ENCODE assay signal across 10 mouse cellular contexts in genomic region chr15:84942647-84943285, GRCm38 (mm10). TPM values are rescaled to one million over a fixed set of nuclear protein-coding genes. Genes with fewer than 3 reads are reported as not detected.
A peak's percentile ranks its signal among the peaks of the same experiment; 100 is the strongest.
DNase-seq lines count a peak whose midpoint lies in the region; ATAC-seq and TF ChIP-seq lines count a peak whose summit lies in the region.
"Had no signal": no experiment of that assay in that cellular context is flagged by ENCODE, and none has a peak within 500 bp of the region (broad histone marks: within the 10 kb centered on the region; RNA-seq: fewer than 3 reads in every experiment).

No protein-coding gene starts in this region.

- peak; percentile 96 for DNase-seq in heart, adult 11 months
- DNase-seq in lung, postnatal 0 days (ENCODE audit: low spot score) = peak; percentile 29
- no peak for DNase-seq in lung, adult 2 months
- DNase-seq in heart, postnatal 0 days (ENCODE audit: low spot score) = no peak
- no peak for DNase-seq in B cell, adult 2 months
- DNase-seq in kidney, adult 18-20 months = no peak
- DNase-seq: kidney, postnatal 36 days had no signal

- no peak overlapping the region for H3K9ac ChIP-seq in heart, embryonic 11.5 days (ENCODE audit: low read depth, low read length)
- no peak overlapping the region for H3K9ac ChIP-seq in lung, postnatal 0 days (replicated peaks; ENCODE audit: low read depth)
- H3K9ac ChIP-seq in heart, postnatal 0 days (replicated peaks; ENCODE audit: low read depth, low read length) = no peak overlapping the region
- H3K9ac ChIP-seq: liver, embryonic 15.5 days had no signal

- no peak for TF ChIP-seq EP300 in lung, postnatal 0 days (IDR thresholded peaks at IDR 0.05)
- TF ChIP-seq EP300 in heart, postnatal 0 days (IDR thresholded peaks at IDR 0.05; ENCODE audit: low read depth) = no peak

- H3K4me2 ChIP-seq in heart, embryonic 11.5 days = no peak overlapping the region
- no peak overlapping the region for H3K4me2 ChIP-seq in lung, postnatal 0 days (replicated peaks; ENCODE audit: low read depth, low read length)
- H3K4me2 ChIP-seq in heart, postnatal 0 days (ENCODE audit: low read depth, low read length) = no peak overlapping the region
- H3K4me2 ChIP-seq in myocyte (ENCODE audit: low read depth) = no peak overlapping the region
- H3K4me2 ChIP-seq: liver, embryonic 15.5 days had no signal

- H3K27me3 ChIP-seq in heart, embryonic 11.5 days (ENCODE audit: control insufficient read depth, insufficient read depth, low read length) = no peaks in the 10 kb centered on the region
- no peaks in the 10 kb centered on the region for H3K27me3 ChIP-seq in lung, postnatal 0 days (replicated peaks; ENCODE audit: insufficient read depth, low read length)
- no peaks in the 10 kb centered on the region for H3K27me3 ChIP-seq in heart, postnatal 0 days (ENCODE audit: control insufficient read depth, insufficient read depth, low read length)
- H3K27me3 ChIP-seq in myocyte (ENCODE audit: control insufficient read depth, insufficient read depth, insufficient read length) = no peaks in the 10 kb centered on the region
- H3K27me3 ChIP-seq: liver, embryonic 15.5 days had no signal

- H3K9me3 ChIP-seq in heart, embryonic 11.5 days (replicated peaks; ENCODE audit: control insufficient read depth, low read length) = no peaks in the 10 kb centered on the region
- H3K9me3 ChIP-seq in lung, postnatal 0 days (ENCODE audit: low read length) = no peaks in the 10 kb centered on the region
- H3K9me3 ChIP-seq in heart, postnatal 0 days (replicated peaks; ENCODE audit: control insufficient read depth, low read length) = no peaks in the 10 kb centered on the region
- H3K9me3 ChIP-seq: liver, embryonic 15.5 days had no signal

- H3K4me3 ChIP-seq in heart, embryonic 11.5 days (ENCODE audit: low read depth, low read length) = no peak overlapping the region
- no peak overlapping the region for H3K4me3 ChIP-seq in lung, postnatal 0 days (ENCODE audit: low read depth, low read length)
- no peak overlapping the region for H3K4me3 ChIP-seq in lung, adult 2 months (replicated peaks; ENCODE audit: extremely low read depth, low read depth, low read length)
- no peak overlapping the region for H3K4me3 ChIP-seq in heart, postnatal 0 days (ENCODE audit: low read depth, low read length)
- H3K4me3 ChIP-seq in myocyte = no peak overlapping the region
- H3K4me3 ChIP-seq: liver, embryonic 15.5 days had no signal

- peaks cover 4% of the 10 kb centered on the region; the same call in 1 of the 2 replicates for H3K4me1 ChIP-seq in heart, embryonic 11.5 days (ENCODE audit: control insufficient read depth, insufficient read depth, low read length)
- no peaks in the 10 kb centered on the region for H3K4me1 ChIP-seq in lung, postnatal 0 days (ENCODE audit: insufficient read depth, low read depth, low read length)
- H3K4me1 ChIP-seq in lung, adult 2 months (ENCODE audit: control insufficient read depth, insufficient read depth, low read length) = peaks cover 2% of the 10 kb centered on the region; the same call in 1 of the 2 replicates
- peaks cover 7% of the 10 kb centered on the region; the same call in 1 of the 2 replicates for H3K4me1 ChIP-seq in heart, postnatal 0 days (ENCODE audit: control insufficient read depth, insufficient read depth)
- H3K4me1 ChIP-seq: liver, embryonic 15.5 days had no signal

- ATAC-seq in heart, embryonic 11.5 days (replicated peaks; ENCODE audit: insufficient number of reproducible peaks, low FRiP score, low TSS enrichment) = no peak
- ATAC-seq in lung, postnatal 0 days = peak; percentile 70
- peak; percentile 48; the same call in 1 of the 2 replicates for ATAC-seq in heart, postnatal 0 days (ENCODE audit: insufficient read depth, low read depth)

- H3K27ac ChIP-seq in heart, embryonic 11.5 days (ENCODE audit: low read depth, low read length) = no peak overlapping the region
- H3K27ac ChIP-seq in lung, postnatal 0 days (ENCODE audit: low read length) = no peak overlapping the region
- no peak overlapping the region for H3K27ac ChIP-seq in heart, postnatal 0 days (ENCODE audit: low read depth)
- H3K27ac ChIP-seq: liver, embryonic 15.5 days had no signal

- WGBS in heart, embryonic 11.5 days (ENCODE audit: insufficient replicate concordance) = 68% methylated on average over 11 of the region's 11 CpGs
- WGBS in lung, postnatal 0 days = 57% methylated on average over 11 of the region's 11 CpGs
- WGBS in lung, adult 2 months = 50% methylated on average over 11 of the region's 11 CpGs
- WGBS in heart, postnatal 0 days = 55% methylated on average over 11 of the region's 11 CpGs

- H3K36me3 ChIP-seq in heart, embryonic 11.5 days (ENCODE audit: control insufficient read depth, insufficient read depth, low read length) = peaks cover 20% of the 10 kb centered on the region
- peaks cover 35% of the 10 kb centered on the region for H3K36me3 ChIP-seq in lung, postnatal 0 days (ENCODE audit: insufficient read depth, low read length)
- H3K36me3 ChIP-seq in heart, postnatal 0 days (replicated peaks; ENCODE audit: control insufficient read depth, insufficient read depth, low read length) = peaks cover 45% of the 10 kb centered on the region
- peaks cover 50% of the 10 kb centered on the region for H3K36me3 ChIP-seq in myocyte (ENCODE audit: control insufficient read depth, insufficient read depth)

- no peak overlapping the region for H3ac ChIP-seq in myocyte (ENCODE audit: control insufficient read depth, insufficient read length)

- no peaks in the 10 kb centered on the region for H3K79me2 ChIP-seq in myocyte (ENCODE audit: control insufficient read depth, insufficient read depth)

- no peak for TF ChIP-seq CTCF in lung, postnatal 0 days (IDR thresholded peaks at IDR 0.05)
- no peak for TF ChIP-seq CTCF in lung, adult 2 months (IDR thresholded peaks at IDR 0.05; ENCODE audit: insufficient read depth, low read length)
- no peak for TF ChIP-seq CTCF in heart, postnatal 0 days (IDR thresholded peaks at IDR 0.05; ENCODE audit: low read depth)

- TF ChIP-seq POLR2A in lung, adult 2 months (IDR thresholded peaks at IDR 0.05; ENCODE audit: borderline replicate concordance, extremely low read depth, low read depth, low read length) = no peak
- no peak for TF ChIP-seq POLR2A in myocyte (IDR thresholded peaks at IDR 0.05; ENCODE audit: insufficient read length, low read depth)

TF ChIP-seq in myocyte, 11 proteins besides CTCF, POLR2A, EP300 and RAD21:
- TF ChIP-seq MYOD1 (IDR thresholded peaks at IDR 0.05; ENCODE audit: control insufficient read depth in 1 of 3, insufficient read length in 2 of 3, low read depth in 2 of 3) = no peak
- TF ChIP-seq POLR2AphosphoS2 (IDR thresholded peaks at IDR 0.05; ENCODE audit: insufficient read length, low read depth) = peak; percentile 80
- TF ChIP-seq SRF (IDR thresholded peaks at IDR 0.05; ENCODE audit: control insufficient read depth, insufficient read length, low read depth) = no peak
- no peak for TF ChIP-seq USF1 (IDR thresholded peaks at IDR 0.05; ENCODE audit: low read depth)
- TF ChIP-seq E2F4 (IDR thresholded peaks at IDR 0.05; ENCODE audit: insufficient read depth) = no peak
TF ChIP-seq in myocyte: peak in this region for 1.

RNA-seq across cellular contexts. Expression of gene Nup50, which starts 19.6 kb away (rescaled TPM):
- 28.5 and 33.1 TPM in 2 replicates for polyA plus RNA-seq in heart, embryonic 11.5 days (2014; fragmentation: Nextera tagmentation; extraction: Ambion mirVana)
- polyA plus RNA-seq in lung, postnatal 0 days (2015; fragmentation: Nextera tagmentation; extraction: Ambion mirVana) = 12.1 and 13.9 TPM in 2 replicates
- polyA plus RNA-seq in lung, adult 2 months (2012; rRNA removed) = 5.6 and 6.8 TPM in 2 replicates
- total RNA-seq in heart, postnatal 0 days (2014; rRNA removed; ENCODE audit: low replicate concordance) = 11.8 and 14.6 TPM in 2 replicates
- 10.7 and 11.4 TPM in 2 replicates for polyA plus RNA-seq in heart, postnatal 0 days (2015; fragmentation: Nextera tagmentation; extraction: Ambion mirVana)
- 31.0 TPM for polyA plus RNA-seq in myocyte (2012; fragmentation: generic; extraction: Trizol)

RNA-seq across cellular contexts. Expression of gene Gm29666, which starts 22.9 kb away (rescaled TPM):
- polyA plus RNA-seq in heart, embryonic 11.5 days (2014; fragmentation: Nextera tagmentation; extraction: Ambion mirVana) = 0.27 and 0.52 TPM in 2 replicates
- polyA plus RNA-seq in lung, postnatal 0 days (2015; fragmentation: Nextera tagmentation; extraction: Ambion mirVana) = 0.10 and 0.12 TPM in 2 replicates
- 0.07 and 0.20 TPM in 2 replicates for polyA plus RNA-seq in lung, adult 2 months (2012; rRNA removed)
- 0.08 and 0.12 TPM in 2 replicates for total RNA-seq in heart, postnatal 0 days (2014; rRNA removed; ENCODE audit: low replicate concordance)
- 0.10 and 0.16 TPM in 2 replicates for polyA plus RNA-seq in heart, postnatal 0 days (2015; fragmentation: Nextera tagmentation; extraction: Ambion mirVana)
- 0.10 TPM for polyA plus RNA-seq in myocyte (2012; fragmentation: generic; extraction: Trizol)

RNA-seq across cellular contexts. Expression of gene 5031439G07Rik, which starts 45.6 kb away (rescaled TPM):
- 4.6 and 8.1 TPM in 2 replicates for polyA plus RNA-seq in heart, embryonic 11.5 days (2014; fragmentation: Nextera tagmentation; extraction: Ambion mirVana)
- 4.3 and 4.6 TPM in 2 replicates for polyA plus RNA-seq in lung, postnatal 0 days (2015; fragmentation: Nextera tagmentation; extraction: Ambion mirVana)
- polyA plus RNA-seq in lung, adult 2 months (2012; rRNA removed) = 17.1 and 23.2 TPM in 2 replicates
- 18.7 and 27.3 TPM in 2 replicates for total RNA-seq in heart, postnatal 0 days (2014; rRNA removed; ENCODE audit: low replicate concordance)
- polyA plus RNA-seq in heart, postnatal 0 days (2015; fragmentation: Nextera tagmentation; extraction: Ambion mirVana) = 2.2 TPM in 2 replicates
- polyA plus RNA-seq in myocyte (2012; fragmentation: generic; extraction: Trizol) = 44.0 TPM

Comparison
In these comparisons a context has a peak if more than half of its experiments do, and no peak if none do; other contexts are left out.
1. DNase-seq: peak in heart, adult 11 months (single experiment) and lung, postnatal 0 days (single experiment); none in lung, adult 2 months (single experiment), heart, postnatal 0 days (single experiment), B cell, adult 2 months (0 of 2) and kidney, adult 18-20 months (single experiment).